Mouse (Mus musculus): ENCODE results near the gene Zfp809. TPM values are rescaled to one million over a fixed set of nuclear protein-coding genes. Genes with fewer than 3 reads are reported as not detected.

The Zfp809 gene
- polyA plus RNA-seq, 1 experiment from 2014 or later: 13.5 TPM

Other genes starting within 250 kb of the Zfp809 start
- gene Rgl3, start 236.3 kb upstream of the Zfp809 start, polyA plus RNA-seq (2014; fragmentation: Nextera tagmentation; extraction: Ambion mirVana): 1.1 and 3.4 TPM in 2 replicates
- 4.2 and 6.9 TPM in 2 replicates for gene Ccdc151, start 223.1 kb upstream of the Zfp809 start, polyA plus RNA-seq (2014; fragmentation: Nextera tagmentation; extraction: Ambion mirVana)
- gene Prkcsh, start 222.9 kb upstream of the Zfp809 start, polyA plus RNA-seq (2014; fragmentation: Nextera tagmentation; extraction: Ambion mirVana): 86.9 and 94.3 TPM in 2 replicates
- gene Elavl3, start 173.7 kb upstream of the Zfp809 start, polyA plus RNA-seq (2014; fragmentation: Nextera tagmentation; extraction: Ambion mirVana): 53.5 and 60.0 TPM in 2 replicates
- gene Gm49318, start 154.5 kb upstream of the Zfp809 start, polyA plus RNA-seq (2014; fragmentation: Nextera tagmentation; extraction: Ambion mirVana): not detected in 2 replicates
- gene Zfp653, start 154.3 kb upstream of the Zfp809 start, polyA plus RNA-seq (2014; fragmentation: Nextera tagmentation; extraction: Ambion mirVana): 10.9 and 11.8 TPM in 2 replicates
- 34.6 and 39.6 TPM in 2 replicates for gene Ecsit, start 140.3 kb upstream of the Zfp809 start, polyA plus RNA-seq (2014; fragmentation: Nextera tagmentation; extraction: Ambion mirVana)
- gene Cnn1, start 126.5 kb upstream of the Zfp809 start, polyA plus RNA-seq (2014; fragmentation: Nextera tagmentation; extraction: Ambion mirVana): 1.00 and 1.2 TPM in 2 replicates
- gene Elof1, start 108.5 kb upstream of the Zfp809 start, polyA plus RNA-seq (2014; fragmentation: Nextera tagmentation; extraction: Ambion mirVana): 205 and 233 TPM in 2 replicates
- gene Acp5, start 90.0 kb upstream of the Zfp809 start, polyA plus RNA-seq (2014; fragmentation: Nextera tagmentation; extraction: Ambion mirVana): 17.8 and 20.7 TPM in 2 replicates
- gene Pigyl, start 68.9 kb upstream of the Zfp809 start, polyA plus RNA-seq (2014; fragmentation: Nextera tagmentation; extraction: Ambion mirVana): 59.9 and 62.5 TPM in 2 replicates
- 0.17 and 0.90 TPM in 2 replicates for gene Zfp872, start 37.6 kb upstream of the Zfp809 start, polyA plus RNA-seq (2014; fragmentation: Nextera tagmentation; extraction: Ambion mirVana)
- 8.8 and 8.9 TPM in 2 replicates for gene Zfp599, start 34.2 kb downstream of the Zfp809 start, polyA plus RNA-seq (2014; fragmentation: Nextera tagmentation; extraction: Ambion mirVana)
- gene Zfp810, start 81.9 kb downstream of the Zfp809 start, polyA plus RNA-seq (2014; fragmentation: Nextera tagmentation; extraction: Ambion mirVana): 30.2 and 33.4 TPM in 2 replicates
- 48.9 and 49.7 TPM in 2 replicates for gene Anln, start 163.5 kb downstream of the Zfp809 start, polyA plus RNA-seq (2014; fragmentation: Nextera tagmentation; extraction: Ambion mirVana)
- 12.6 and 12.7 TPM in 2 replicates for gene 9530077C05Rik, start 185.8 kb downstream of the Zfp809 start, polyA plus RNA-seq (2014; fragmentation: Nextera tagmentation; extraction: Ambion mirVana)
- gene Gm17545, start 228.6 kb downstream of the Zfp809 start, polyA plus RNA-seq (2014; fragmentation: Nextera tagmentation; extraction: Ambion mirVana): not detected in 2 replicates
- gene Rp9, start 244.0 kb downstream of the Zfp809 start, polyA plus RNA-seq (2014; fragmentation: Nextera tagmentation; extraction: Ambion mirVana): 50.7 and 54.5 TPM in 2 replicates

Measured in forebrain, embryonic 11.5 days (tissue).